Mouse (Mus musculus) stomach, embryonic 16.5 days (tissue): Measurements from ENCODE around the gene Tmem259. TPM values are rescaled to one million over a fixed set of nuclear protein-coding genes. Genes with fewer than 3 reads are reported as not detected.

ENCODE experiments used
- ATAC-seq: fragments of 200-750 bp; cut with Nextera tagmentation; 2 replicates; pipeline ENCODE4 v1.8.0; 2017; ENCODE audit warnings: moderate number of reproducible peaks, moderate TSS enrichment; ENCODE audit not compliant: insufficient read depth, low FRiP score
- H3K27ac ChIP-seq: fragments of 300-500 bp; sonication (generic); 2 replicates; pipeline ENCODE4 v1.5.1; 2014; ENCODE audit warnings: low read length
- H3K27me3 ChIP-seq: fragments of 300-500 bp; sonication (generic); 2 replicates; pipeline ENCODE4 v1.6.1; 2014; ENCODE audit warnings: low read length, control low read depth, mixed read lengths; ENCODE audit not compliant: control insufficient read depth, insufficient read depth
- H3K36me3 ChIP-seq: fragments of 300-500 bp; sonication (generic); 2 replicates; pipeline ENCODE4 v1.6.1; 2014; ENCODE audit warnings: low read length; ENCODE audit not compliant: control insufficient read depth, insufficient read depth
- H3K4me1 ChIP-seq: fragments of 300-500 bp; sonication (generic); 2 replicates; pipeline ENCODE4 v1.6.1; 2014; ENCODE audit warnings: low read length, control low read depth, mixed read lengths; ENCODE audit not compliant: control insufficient read depth, insufficient read depth
- H3K4me2 ChIP-seq: fragments of 300-500 bp; sonication (generic); 2 replicates; pipeline ENCODE4 v1.6.1; 2014; ENCODE audit warnings: low read depth, low read length, mixed read lengths
- H3K4me3 ChIP-seq: fragments of 300-500 bp; sonication (generic); replicated peaks from 2 replicates; pipeline ENCODE4 v1.5.1; 2014; ENCODE audit warnings: mild to moderate bottlenecking, low read length
- H3K9ac ChIP-seq: fragments of 300-500 bp; sonication (generic); 2 replicates; pipeline ENCODE4 v1.6.1; 2014; ENCODE audit warnings: low read length
- H3K9me3 ChIP-seq: fragments of 300-500 bp; sonication (generic); replicated peaks from 2 replicates; pipeline ENCODE4 v1.6.1; 2016; ENCODE audit warnings: low read length, control low read depth; ENCODE audit not compliant: control insufficient read depth
- WGBS: fragments of 180-500 bp; shearing (Covaris S2); extraction: QIAGEN DNeasy Blood & Tissue Kit; methylation state at CpG from one replicate; pipeline ENCODE4 v1.1.7; 2014; 5-methylcytosine and 5-hydroxymethylcytosine counted together
- polyA plus RNA-seq: library from polyadenylated mRNA; unstranded; fragments of >200 nt; fragmentation: Nextera tagmentation; extraction: Ambion mirVana; gene quantifications from 2 replicates; pipeline ENCODE4 v1.2.1, GENCODE M21; 2015

Tmem259 gene
- polyA plus RNA-seq, 1 experiment from 2014 or later = 5.6 TPM

DNA sequence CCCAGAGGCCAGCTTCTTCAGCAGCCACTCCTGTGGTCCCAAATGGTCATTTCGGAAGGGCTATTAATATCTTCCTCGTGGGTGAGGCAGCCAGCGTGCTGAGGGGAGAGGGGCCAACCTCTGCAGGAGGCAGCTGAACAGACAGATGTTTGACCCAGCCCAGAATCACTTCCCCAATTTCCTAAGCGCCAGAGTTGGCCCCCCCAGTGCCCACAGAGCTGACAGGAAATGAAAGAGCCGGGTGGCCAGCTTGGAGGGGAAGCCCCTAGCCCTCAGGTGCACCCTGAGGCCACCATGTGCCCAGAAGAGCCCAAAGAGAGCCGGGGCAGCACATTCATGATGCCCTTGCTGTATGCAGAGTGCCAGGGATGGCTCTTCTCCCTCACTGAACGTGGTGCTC, 43.4 kb downstream of the Tmem259 start:
- ATAC-seq = no peak
- Histone ChIP-seq H3K4me1 (peaks cover 38% of the 10 kb centered on the region), H3K9ac (no peak overlapping the region), H3K4me2 (no peak overlapping the region), H3K9me3 (no peaks in the 10 kb centered on the region), H3K27ac (no peak overlapping the region), H3K27me3 (no peaks in the 10 kb centered on the region), H3K4me3 (no peak overlapping the region), H3K36me3 (no peaks in the 10 kb centered on the region)
- WGBS = 57% methylated on average over 7 of the region's 7 CpGs

- Histone ChIP-seq H3K4me1 (peaks cover 45% of the 10 kb centered on the region), H3K9ac (no peak overlapping the region), H3K4me3 (no peak overlapping the region), H3K27me3 (no peaks in the 10 kb centered on the region), H3K27ac (no peak overlapping the region), H3K4me2 (no peak overlapping the region), H3K36me3 (no peaks in the 10 kb centered on the region), H3K9me3 (no peaks in the 10 kb centered on the region)
- WGBS = 76% methylated on average over 11 of the region's 11 CpGs
- ATAC-seq = no peak
Observed at GRCm38 (mm10) chr10:79937775-79938526, 46.2 kb downstream of the Tmem259 start.

DNA sequence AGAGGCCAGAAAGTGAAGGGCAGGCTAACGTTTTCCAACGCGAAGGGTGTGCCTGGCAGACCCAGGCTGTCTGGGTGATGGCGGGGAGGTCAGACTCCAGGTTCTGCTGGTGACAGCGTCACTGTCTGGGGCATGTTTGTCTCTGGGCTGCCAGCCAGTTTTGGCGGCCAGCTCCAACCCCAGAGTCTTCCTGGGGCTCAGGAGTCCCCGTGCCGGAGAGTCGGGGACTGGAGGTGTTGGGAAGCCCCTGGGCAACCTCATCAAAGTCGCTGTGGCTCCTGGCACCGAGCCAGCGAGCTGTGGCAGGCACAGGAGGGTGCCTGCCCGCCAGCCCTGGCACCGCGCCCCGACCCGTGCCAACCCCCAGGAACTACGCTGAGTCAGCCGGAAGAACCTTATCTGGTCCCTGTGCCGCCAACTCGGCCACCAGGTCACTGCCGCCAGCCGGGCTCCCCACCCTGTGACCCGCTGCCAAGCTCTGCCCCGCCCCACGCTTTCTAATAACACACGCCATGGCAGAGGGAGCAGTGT, 47.2 kb downstream of the Tmem259 start:
- H3K36me3 ChIP-seq = peaks cover 3% of the 10 kb centered on the region; the same call in 1 of the 2 replicates
- 0 out of 2 replicates have a peak overlapping the region, but pooled peaks have one; percentile 0 for H3K4me2 ChIP-seq
- H3K4me3 ChIP-seq = no peak overlapping the region
- H3K9ac ChIP-seq = 0 out of 2 replicates have a peak overlapping the region, but pooled peaks have one; percentile 0
- WGBS = 51% methylated on average over 27 of the region's 27 CpGs
- H3K4me1 ChIP-seq = peaks cover 55% of the 10 kb centered on the region
- no peaks in the 10 kb centered on the region for H3K27me3 ChIP-seq
- peak; percentile 54 for ATAC-seq
- H3K27ac ChIP-seq = peak overlapping the region; percentile 53
- no peaks in the 10 kb centered on the region for H3K9me3 ChIP-seq

- Histone ChIP-seq H3K36me3 (peaks cover 9% of the 10 kb centered on the region; the same call in 1 of the 2 replicates), H3K4me3 (no peak overlapping the region), H3K4me2 (0 out of 2 replicates have a peak overlapping the region, but pooled peaks have one; percentile 0), H3K9ac (0 out of 2 replicates have a peak overlapping the region, but pooled peaks have one; percentile 0), H3K27me3 (no peaks in the 10 kb centered on the region), H3K27ac (peak overlapping the region; percentile 53), H3K9me3 (no peaks in the 10 kb centered on the region), H3K4me1 (peaks cover 59% of the 10 kb centered on the region)
- ATAC-seq = no peak
- WGBS = 51% methylated on average over 10 of the region's 10 CpGs
Observed at GRCm38 (mm10) chr10:79936284-79936910, 47.7 kb downstream of the Tmem259 start.

DNA sequence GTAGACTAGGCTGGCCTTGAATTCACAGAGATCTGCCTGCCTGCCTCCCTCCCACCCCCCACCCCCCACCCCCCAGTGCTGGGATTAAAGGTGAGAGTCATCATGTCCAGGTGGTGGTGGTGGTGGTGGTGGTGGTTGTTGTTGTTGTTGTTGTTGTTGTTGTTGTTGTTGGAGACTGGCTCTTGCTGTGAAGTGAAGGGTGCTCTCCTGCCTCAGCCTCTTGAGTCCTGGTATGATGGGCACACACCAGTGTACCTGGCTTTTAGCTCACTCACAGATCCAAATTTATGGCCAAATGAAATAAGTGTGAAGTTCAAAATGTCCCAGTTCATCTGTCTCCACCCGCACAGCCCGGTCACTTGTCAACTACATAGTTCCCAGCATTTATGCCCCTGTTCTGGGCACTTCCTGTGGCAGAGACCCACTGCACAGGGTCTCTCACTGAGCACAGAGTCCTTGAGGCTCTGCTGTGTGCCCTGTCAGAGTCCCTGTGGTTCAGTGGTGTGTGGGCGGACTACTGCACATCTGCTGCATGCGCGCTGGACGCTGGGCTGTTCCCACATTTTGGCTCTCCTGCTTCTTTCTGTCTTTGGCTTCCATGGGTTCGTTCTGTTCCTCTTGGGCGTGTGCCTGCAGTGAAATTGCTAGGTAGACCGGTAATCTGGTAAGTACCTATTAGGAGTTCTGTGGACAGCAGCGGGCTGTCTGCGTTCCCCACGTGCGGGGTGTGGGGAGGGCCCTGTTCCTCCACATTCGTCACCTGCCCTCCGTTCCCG, 49.1 kb downstream of the Tmem259 start:
- no peaks in the 10 kb centered on the region for H3K9me3 ChIP-seq
- H3K36me3 ChIP-seq = peaks cover 13% of the 10 kb centered on the region; the same call in 1 of the 2 replicates
- ATAC-seq = no peak
- peaks cover 59% of the 10 kb centered on the region for H3K4me1 ChIP-seq
- WGBS = 80% methylated on average over 16 of the region's 16 CpGs
- H3K27ac ChIP-seq = peak overlapping the region; percentile 73
- no peak overlapping the region for H3K4me2 ChIP-seq
- no peaks in the 10 kb centered on the region for H3K27me3 ChIP-seq
- no peak overlapping the region for H3K9ac ChIP-seq
- H3K4me3 ChIP-seq = no peak overlapping the region

GRCm38 (mm10) chr10:79934272-79934721, 49.8 kb downstream of the Tmem259 start:
- Histone ChIP-seq H3K9ac (0 out of 2 replicates have a peak overlapping the region, but pooled peaks have one; percentile 34), H3K4me2 (no peak overlapping the region), H3K27ac (peak overlapping the region; percentile 73), H3K36me3 (peaks cover 13% of the 10 kb centered on the region; the same call in 1 of the 2 replicates), H3K4me1 (peaks cover 61% of the 10 kb centered on the region), H3K4me3 (no peak overlapping the region), H3K27me3 (no peaks in the 10 kb centered on the region), H3K9me3 (no peaks in the 10 kb centered on the region)
- WGBS = 41% methylated on average over 13 of the region's 13 CpGs
- ATAC-seq = peak; percentile 53

DNA sequence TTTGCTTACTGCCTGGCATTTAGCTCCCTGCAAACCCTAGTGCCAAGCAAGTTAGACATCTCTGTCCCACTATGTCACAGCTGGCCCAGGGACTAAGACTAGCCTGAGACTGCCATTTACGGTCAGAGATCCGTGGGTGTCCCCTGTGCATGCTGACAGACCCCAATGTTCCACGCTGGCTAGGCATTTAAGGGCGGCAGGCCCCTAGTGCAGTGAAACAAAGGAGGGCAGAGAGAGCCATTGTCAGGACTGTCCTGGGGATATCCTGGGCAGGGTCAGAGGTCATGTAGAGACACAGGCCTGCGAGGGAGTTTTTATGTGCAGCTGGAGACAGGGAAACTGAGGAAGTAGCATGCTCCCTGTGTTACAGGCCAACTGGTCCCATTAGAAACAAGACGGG, 50.3 kb downstream of the Tmem259 start:
- H3K27ac ChIP-seq = peak overlapping the region; percentile 73
- no peak overlapping the region for H3K4me2 ChIP-seq
- no peak for ATAC-seq
- H3K36me3 ChIP-seq = peaks cover 13% of the 10 kb centered on the region; the same call in 1 of the 2 replicates
- H3K9ac ChIP-seq = 0 out of 2 replicates have a peak overlapping the region, but pooled peaks have one; percentile 9
- no peak overlapping the region for H3K4me3 ChIP-seq
- H3K9me3 ChIP-seq = no peaks in the 10 kb centered on the region
- H3K27me3 ChIP-seq = no peaks in the 10 kb centered on the region
- peaks cover 65% of the 10 kb centered on the region for H3K4me1 ChIP-seq
- 75% methylated on average over 6 of the region's 6 CpGs for WGBS

GRCm38 (mm10) chr10:79933145-79933679, 50.9 kb downstream of the Tmem259 start:
- peaks cover 67% of the 10 kb centered on the region for H3K4me1 ChIP-seq
- peak overlapping the region; percentile 27; the same call in 1 of the 2 replicates for H3K4me2 ChIP-seq
- no peaks in the 10 kb centered on the region for H3K27me3 ChIP-seq
- 61% methylated on average over 9 of the region's 9 CpGs for WGBS
- ATAC-seq = no peak
- H3K9ac ChIP-seq = peak overlapping the region; percentile 54; the same call in 1 of the 2 replicates
- H3K27ac ChIP-seq = peak overlapping the region; percentile 73
- H3K36me3 ChIP-seq = peaks cover 13% of the 10 kb centered on the region; the same call in 1 of the 2 replicates
- H3K9me3 ChIP-seq = no peaks in the 10 kb centered on the region
- H3K4me3 ChIP-seq = no peak overlapping the region
